Mouse (Mus musculus): ENCODE data around the gene Nrip1.
A peak's percentile ranks its signal among the peaks of the same experiment; 100 is the strongest.

Gene Nrip1

DNA sequence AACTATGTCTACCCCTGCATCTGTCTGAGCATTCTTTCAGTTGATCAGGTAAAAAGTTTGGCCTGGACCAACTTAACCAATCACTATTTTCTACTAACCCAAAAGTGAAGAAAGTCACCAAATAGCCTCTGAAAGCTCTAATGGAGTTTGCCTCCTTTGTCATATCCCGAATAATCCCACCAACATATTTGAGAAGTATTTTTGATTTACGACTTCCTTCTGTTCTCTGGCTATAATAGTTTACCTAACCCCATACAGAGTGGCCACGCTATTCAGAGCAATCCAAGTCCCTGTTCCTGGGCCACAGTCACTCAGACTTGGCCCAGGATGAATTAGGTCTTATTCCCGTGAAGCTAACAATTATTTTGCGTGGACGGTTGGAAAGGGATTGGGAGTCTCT is 108.3 kb downstream of the Nrip1 start:
- no peak for DNase-seq

DNA sequence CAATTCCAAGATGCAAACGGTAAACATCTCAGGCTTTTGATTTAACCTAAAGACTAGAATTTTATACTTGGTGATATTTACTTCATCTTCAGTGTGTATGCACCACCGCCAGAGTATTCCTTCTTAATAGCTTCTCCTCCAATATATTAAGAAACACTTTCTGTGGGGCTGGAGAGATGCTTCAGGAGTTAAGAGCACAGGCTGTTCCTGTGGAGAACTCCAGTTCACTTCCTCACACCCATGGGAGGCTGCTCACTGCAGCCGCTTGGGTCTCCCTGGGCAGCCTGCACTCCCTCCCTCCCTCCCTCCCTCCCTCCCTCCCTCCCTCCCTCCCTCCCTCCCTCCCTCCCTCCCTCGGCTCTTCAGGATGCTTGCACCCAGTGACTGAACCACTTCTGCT is 110.2 kb downstream of the Nrip1 start:
- DNase-seq = no peak

DNA sequence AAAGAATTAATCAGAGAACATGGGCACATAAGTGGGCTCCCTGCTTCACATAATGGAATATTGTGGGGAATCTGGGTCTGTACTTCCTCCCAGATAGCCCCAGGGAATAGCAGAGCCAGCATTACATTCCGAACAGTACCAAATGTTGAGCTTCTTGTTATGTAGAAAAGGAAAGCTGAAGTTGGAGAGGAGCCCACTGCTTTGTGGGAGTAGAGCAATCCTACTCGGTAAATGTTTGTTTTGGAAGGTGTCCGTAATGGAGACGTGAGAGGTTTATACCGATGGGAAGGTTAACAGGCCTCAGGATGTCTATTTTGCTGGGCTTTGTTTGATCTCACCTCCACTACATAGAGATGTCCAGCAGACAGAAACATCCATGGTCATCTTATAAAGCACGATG is 113.3 kb downstream of the Nrip1 start:
- DNase-seq = no peak

DNA sequence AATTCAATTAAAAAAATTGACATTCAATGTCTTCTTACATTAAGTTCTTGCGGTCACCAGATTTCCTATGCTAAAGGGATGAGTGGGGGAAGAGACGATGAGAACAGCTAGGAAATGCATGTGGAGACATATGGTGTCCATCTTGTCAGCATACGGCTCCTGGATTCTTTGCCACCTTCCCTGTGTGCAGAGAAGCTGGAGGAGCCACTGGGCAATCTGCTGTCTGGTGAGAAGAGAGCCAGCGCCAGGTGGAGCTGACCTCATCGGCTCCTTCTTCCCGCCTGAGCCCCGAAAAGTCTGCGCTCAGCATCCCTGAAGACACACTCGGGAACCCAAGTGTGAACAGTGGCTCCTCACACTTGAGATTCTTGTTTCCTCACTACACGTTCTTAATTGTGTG is 121.8 kb downstream of the Nrip1 start:
- no peak for DNase-seq

DNA sequence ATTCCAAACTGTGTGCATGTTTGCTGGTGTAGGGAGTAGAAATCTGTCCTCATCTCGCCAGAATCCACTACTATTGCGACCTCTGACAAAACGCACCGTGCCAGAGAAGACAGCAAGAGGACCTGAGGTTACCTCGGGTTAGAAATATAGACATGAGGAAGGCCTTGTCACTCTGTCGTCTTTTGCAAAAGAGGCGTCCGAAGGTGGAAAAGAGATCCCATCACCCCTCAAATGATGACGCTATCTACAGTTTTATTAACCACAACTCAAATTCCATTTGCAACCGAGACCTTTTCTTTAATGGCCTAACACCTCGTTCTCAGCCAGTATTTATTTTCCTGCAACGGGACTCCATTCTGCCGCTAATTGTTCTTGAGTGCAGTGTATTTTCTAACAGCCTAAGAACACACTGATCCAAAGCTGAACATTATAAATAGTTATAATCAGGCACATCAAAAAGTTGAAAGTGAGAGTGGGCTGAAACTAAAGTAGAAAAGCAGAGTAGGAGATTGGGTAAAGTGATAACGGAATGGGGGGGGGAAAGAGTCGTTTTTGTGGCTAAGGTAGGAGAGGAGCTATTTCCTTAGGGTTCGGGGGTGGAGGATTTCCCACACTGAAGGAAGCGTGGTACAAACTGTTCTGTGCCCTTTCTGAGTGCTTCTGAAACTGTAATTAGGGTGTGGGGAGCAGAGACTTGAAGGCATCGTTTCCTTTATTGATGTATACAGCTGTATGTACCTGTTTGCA is 124.1 kb downstream of the Nrip1 start:
- DNase-seq = no peak

DNA sequence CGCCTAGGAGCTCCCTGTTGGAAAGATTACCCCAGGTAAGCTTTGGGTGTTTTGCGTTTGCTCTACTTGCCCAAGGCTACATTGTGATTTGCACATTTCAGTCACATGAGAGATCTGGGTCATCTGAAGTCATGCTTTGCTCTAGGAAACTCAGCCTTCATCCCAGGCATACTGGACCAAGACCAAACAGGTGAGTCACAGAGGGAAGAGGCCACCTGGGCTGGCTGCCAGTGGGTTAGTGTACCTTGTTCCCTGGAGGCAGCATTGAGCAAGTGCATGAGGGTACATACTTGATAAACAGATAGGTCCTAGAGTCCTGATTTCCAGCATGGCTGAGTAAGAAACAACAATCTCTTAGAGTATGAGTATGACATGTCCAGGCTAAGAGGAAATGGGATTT is 130.8 kb downstream of the Nrip1 start:
- peak; percentile 66 to 74 for DNase-seq

DNA sequence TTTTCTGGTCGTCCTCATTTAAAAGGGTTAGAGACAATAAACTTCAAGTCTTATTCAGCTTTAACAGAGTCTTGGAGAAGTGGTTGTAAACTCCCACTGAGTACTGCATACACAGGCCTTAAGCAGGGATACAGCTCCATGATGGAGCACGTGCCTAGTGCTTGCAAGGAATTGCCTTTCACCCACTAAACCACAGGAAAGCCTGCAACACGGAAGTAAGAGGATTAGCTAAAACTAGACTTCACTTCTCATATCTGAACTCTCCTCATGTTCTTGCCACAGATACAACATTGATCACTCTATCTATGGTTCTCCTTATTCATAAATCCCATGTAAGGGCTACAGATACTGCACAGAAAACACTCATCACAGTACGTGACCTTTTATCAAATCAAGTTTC is 132.4 kb downstream of the Nrip1 start:
- no peak for DNase-seq

DNA sequence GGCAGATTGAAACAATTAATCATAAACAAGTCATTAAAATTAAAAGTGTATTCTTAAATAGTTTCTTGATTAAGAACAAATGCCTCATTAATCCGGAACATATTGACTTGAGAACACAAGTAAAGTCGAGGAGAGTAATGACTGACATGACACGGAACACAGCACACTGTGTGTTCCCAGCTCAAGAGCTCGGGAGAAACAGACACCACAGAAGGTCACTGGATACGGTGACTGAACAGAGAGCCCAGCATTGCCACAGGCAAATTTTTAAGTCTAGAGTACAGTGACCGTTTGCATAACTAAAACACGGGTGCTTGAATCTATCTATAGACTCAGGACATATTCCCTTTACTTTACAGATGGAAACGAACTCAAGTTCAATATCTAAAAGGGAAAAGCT is 134.3 kb downstream of the Nrip1 start:
- DNase-seq = no peak

DNA sequence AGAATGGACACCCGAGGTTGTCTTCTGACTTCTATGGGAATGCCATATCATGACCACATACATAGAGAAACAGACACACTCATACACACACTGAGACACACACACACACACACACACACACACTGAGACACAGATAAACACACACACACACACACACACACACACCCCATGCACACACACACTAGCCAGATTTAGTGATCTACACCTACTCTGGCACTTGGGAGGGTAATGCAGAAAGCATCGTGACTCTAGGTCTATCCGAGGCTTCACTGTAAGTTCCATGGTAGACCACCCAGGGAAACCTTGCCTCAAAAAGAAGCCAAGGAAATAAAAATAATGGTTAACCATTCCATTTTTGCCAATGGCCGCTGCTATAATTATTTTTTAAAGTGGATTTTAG is 134.8 kb downstream of the Nrip1 start:
- DNase-seq = no peak

All from lung, postnatal 4 days (tissue).